Mouse (Mus musculus): Measurements from ENCODE around the gene Slc39a11.

DNA sequence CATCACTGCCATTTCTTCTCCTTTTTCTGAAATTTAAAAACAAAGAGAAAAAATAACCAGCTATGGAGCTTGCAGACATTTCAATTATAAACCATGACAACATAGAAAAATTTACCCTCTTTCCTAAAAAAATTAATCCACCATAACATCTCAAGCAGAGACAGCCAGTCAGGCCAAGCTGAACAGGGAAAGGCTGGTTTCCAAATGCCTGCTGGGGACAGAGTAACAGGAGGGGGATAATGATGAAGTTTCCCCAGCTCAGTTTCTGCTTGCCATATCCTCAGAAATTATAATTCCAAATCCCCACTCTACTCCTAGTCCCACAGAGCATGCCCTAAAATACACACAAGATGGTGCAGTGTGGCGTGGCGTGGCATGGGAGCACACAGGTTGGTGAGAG, 27.5 kb upstream of the Slc39a11 start:
- TF ChIP-seq GATA1 (IDR thresholded peaks at IDR 0.05; ENCODE audit: low read length) (no peak), TAL1 (IDR thresholded peaks at IDR 0.05; ENCODE audit: low read length) (no peak)
